Mouse (Mus musculus) hindbrain, embryonic 13.5 days (tissue): ENCODE data around the gene Zfp142. TPM values are rescaled to one million over a fixed set of nuclear protein-coding genes. Genes with fewer than 3 reads are reported as not detected.

ENCODE experiments used
- ATAC-seq: fragments of 200-750 bp; cut with Nextera tagmentation; 2 replicates; pipeline ENCODE4 v1.8.0; 2017; ENCODE audit warnings: moderate TSS enrichment; ENCODE audit not compliant: low FRiP score
- H3K27ac ChIP-seq: fragments of 300-500 bp; sonication (generic); 2 replicates; pipeline ENCODE4 v1.5.1; 2015; ENCODE audit warnings: inconsistent platforms, mild to moderate bottlenecking, moderate library complexity
- H3K27me3 ChIP-seq: fragments of 300-500 bp; sonication (generic); 2 replicates; pipeline ENCODE4 v1.6.1; 2015; ENCODE audit warnings: mild to moderate bottlenecking, inconsistent platforms
- H3K36me3 ChIP-seq: fragments of 300-500 bp; sonication (generic); 2 replicates; pipeline ENCODE4 v1.6.1; 2015; ENCODE audit warnings: mild to moderate bottlenecking, inconsistent platforms
- H3K4me1 ChIP-seq: fragments of 300-500 bp; sonication (generic); replicated peaks from 2 replicates; pipeline ENCODE4 v1.6.1; 2015; ENCODE audit warnings: inconsistent platforms
- H3K4me2 ChIP-seq: fragments of 300-500 bp; sonication (generic); 2 replicates; pipeline ENCODE4 v1.6.1; 2015; ENCODE audit warnings: inconsistent platforms, mild to moderate bottlenecking, moderate library complexity
- H3K4me3 ChIP-seq: fragments of 300-500 bp; sonication (generic); 2 replicates; pipeline ENCODE4 v1.5.1; 2015; ENCODE audit warnings: mild to moderate bottlenecking, inconsistent platforms
- H3K9ac ChIP-seq: fragments of 300-500 bp; sonication (generic); 2 replicates; pipeline ENCODE4 v1.6.1; 2015; ENCODE audit warnings: mild to moderate bottlenecking, inconsistent platforms
- H3K9me3 ChIP-seq: fragments of 300-500 bp; sonication (generic); 2 replicates; pipeline ENCODE4 v1.6.1; 2016; ENCODE audit warnings: inconsistent platforms
- WGBS: fragments of 180-500 bp; shearing (Covaris S2); methylation state at CpG from one replicate; pipeline ENCODE4 v1.1.7; 2015; 5-methylcytosine and 5-hydroxymethylcytosine counted together
- polyA plus RNA-seq: library from polyadenylated mRNA; unstranded; fragments of >200 nt; fragmentation: Nextera tagmentation; extraction: Ambion mirVana; gene quantifications from 2 replicates; pipeline ENCODE4 v1.2.1, GENCODE M21; 2015

The Zfp142 gene
- polyA plus RNA-seq: 7.7 and 8.3 TPM in 2 replicates

DNA sequence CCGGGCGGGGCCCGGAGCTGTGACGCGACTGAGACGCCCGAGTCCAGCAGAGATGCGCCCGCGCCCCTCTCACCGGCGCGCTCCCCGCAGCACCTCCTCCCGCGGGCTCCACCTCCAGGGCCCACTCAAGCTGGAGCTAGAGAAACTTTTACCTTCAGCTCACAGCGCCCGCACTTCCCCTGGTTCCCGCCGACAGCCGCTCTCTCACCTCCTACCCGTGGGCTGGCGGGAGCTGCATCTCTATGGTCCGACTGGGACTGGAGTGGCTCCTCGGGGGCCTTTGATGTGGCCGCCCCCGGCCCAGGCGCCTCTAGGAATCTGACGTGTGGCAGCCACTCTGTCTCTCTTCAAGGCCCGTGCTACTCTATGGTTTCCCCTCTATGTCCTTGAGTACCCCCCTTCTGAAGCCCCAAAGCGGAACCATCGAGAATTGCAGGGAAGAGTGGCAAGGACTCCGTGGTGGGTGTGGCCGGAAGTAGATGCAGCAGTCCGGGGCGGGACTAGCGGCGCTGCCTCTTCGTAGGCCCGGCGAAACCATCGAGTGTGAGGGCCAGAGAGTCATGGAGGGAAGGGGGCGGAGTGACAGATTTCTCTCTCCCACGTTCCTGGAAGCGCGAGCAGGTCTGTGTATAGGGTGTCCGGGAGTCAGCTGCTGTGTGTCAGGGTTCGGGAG lies at the start of gene Zfp142, which contains the start of gene Bcs1l:
Gene Zfp142, minus strand, starts transcription at position 474 of the 673 bp plus-strand sequence.
Gene Bcs1l, plus strand, starts transcription at position 517 of the 673 bp plus-strand sequence.
- H3K9me3 ChIP-seq: no peaks in the 10 kb centered on the region
- H3K4me1 ChIP-seq: peaks cover 36% of the 10 kb centered on the region
- H3K36me3 ChIP-seq: peaks cover 40% of the 10 kb centered on the region
- peak within 1 kb of the TSS; percentile 87 for H3K4me3 ChIP-seq
- H3K9ac ChIP-seq: peak within 1 kb of the TSS; percentile 89
- peak within 1 kb of the TSS; percentile 92 for H3K27ac ChIP-seq
- H3K4me2 ChIP-seq: peak within 1 kb of the TSS; percentile 96
- peak; percentile 99 for ATAC-seq
- H3K27me3 ChIP-seq: no peaks in the 10 kb centered on the region
- 1% methylated on average over 46 of the region's 48 CpGs for WGBS

DNA sequence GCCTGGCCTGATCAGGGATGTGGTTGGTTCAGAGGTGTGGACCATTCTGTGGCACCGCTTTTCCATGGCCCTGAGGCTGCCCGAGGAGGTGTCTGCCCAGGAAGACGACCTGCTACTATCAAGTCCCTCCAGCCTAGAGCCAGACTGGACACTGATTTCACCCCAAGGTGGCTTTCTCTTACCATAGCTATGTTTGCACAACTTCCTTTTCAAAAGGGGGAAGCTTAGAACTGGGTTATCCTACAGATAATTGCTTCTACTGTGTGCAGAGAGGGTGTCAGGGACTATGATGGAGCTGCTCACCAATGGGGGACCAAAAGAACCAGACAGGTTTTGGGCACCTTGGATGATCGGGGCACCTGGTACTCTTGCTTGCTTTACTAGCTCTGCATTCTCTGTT lies 44.7 kb upstream of the Zfp142 start:
- H3K4me2 ChIP-seq: no peak overlapping the region
- H3K27ac ChIP-seq: no peak overlapping the region
- ATAC-seq: no peak
- H3K36me3 ChIP-seq: peaks cover 51% of the 10 kb centered on the region
- no peak overlapping the region for H3K9ac ChIP-seq
- WGBS: 88% methylated on average over 4 of the region's 4 CpGs
- H3K9me3 ChIP-seq: no peaks in the 10 kb centered on the region
- H3K27me3 ChIP-seq: no peaks in the 10 kb centered on the region
- no peaks in the 10 kb centered on the region for H3K4me1 ChIP-seq
- H3K4me3 ChIP-seq: no peak overlapping the region

DNA sequence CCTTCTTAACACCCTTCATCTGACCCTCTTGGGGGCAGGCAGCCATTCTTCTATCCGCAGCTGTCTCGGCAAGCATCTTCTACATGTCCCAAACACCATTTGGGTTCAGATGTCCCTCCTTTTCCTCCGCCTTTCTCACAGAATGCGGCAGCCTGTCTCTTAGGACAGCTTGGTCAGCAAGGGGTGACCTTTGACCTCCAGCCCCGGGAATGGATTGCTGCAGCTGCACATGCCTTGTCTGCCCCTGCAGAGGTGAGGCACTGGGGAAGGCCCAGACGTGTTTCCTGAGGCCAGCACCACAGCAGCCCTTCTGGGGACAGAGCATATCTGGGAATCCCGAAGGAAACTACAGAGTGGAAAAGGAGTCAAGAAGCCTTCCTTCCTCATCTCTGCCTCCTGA lies 40.0 kb upstream of the Zfp142 start:
- Histone ChIP-seq H3K9ac (no peak overlapping the region), H3K27me3 (no peaks in the 10 kb centered on the region), H3K36me3 (peaks cover 66% of the 10 kb centered on the region), H3K4me2 (no peak overlapping the region), H3K27ac (no peak overlapping the region), H3K4me1 (no peaks in the 10 kb centered on the region), H3K4me3 (no peak overlapping the region), H3K9me3 (no peaks in the 10 kb centered on the region)
- WGBS: 37% methylated on average over 7 of the region's 7 CpGs
- no peak for ATAC-seq

DNA sequence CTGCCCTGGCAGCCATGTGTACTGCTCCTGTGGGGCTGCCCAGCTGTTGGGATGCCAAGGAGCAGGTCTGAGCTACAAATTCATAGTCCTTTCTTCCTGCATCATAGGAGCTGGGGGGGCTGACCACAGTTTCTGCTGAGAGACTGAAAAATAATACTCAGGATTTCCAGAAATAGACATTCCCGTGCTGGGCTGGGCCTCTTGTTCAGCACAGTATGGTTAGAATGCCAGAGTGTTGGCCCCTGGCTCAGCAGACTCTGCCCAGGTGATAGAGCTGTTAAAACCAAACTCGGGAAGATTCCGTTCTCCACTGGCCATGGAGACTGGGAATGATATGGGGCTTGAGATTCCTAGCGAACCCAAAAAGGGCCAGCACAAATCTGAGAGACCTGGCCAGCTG lies 38.0 kb upstream of the Zfp142 start:
- no peak for ATAC-seq
- 92% methylated on average over 4 of the region's 4 CpGs for WGBS
- no peaks in the 10 kb centered on the region for H3K9me3 ChIP-seq
- no peak overlapping the region for H3K4me3 ChIP-seq
- H3K9ac ChIP-seq: no peak overlapping the region
- H3K36me3 ChIP-seq: peaks cover 79% of the 10 kb centered on the region
- no peak overlapping the region for H3K27ac ChIP-seq
- no peaks in the 10 kb centered on the region for H3K27me3 ChIP-seq
- no peak overlapping the region for H3K4me2 ChIP-seq
- no peaks in the 10 kb centered on the region for H3K4me1 ChIP-seq

DNA sequence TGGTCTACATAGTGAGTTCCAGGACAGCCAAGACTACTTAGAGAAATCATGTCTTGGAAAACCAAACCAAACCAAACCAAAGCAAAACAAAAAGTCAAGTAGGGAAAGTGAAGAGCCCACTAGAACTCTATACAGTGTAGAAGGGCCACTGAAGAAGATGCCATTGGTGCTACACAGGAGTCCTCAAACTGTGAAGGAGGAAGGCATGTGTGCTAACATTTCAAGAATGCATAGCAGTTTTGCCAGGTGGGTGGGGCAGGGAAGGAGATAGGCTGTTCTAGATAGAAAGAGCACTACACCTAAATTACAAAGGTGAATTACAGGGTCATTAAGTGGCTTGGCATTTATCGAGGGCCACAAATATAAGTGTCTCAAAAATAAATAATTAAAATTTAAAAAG lies 36.1 kb upstream of the Zfp142 start:
- H3K36me3 ChIP-seq: peaks cover 81% of the 10 kb centered on the region

DNA sequence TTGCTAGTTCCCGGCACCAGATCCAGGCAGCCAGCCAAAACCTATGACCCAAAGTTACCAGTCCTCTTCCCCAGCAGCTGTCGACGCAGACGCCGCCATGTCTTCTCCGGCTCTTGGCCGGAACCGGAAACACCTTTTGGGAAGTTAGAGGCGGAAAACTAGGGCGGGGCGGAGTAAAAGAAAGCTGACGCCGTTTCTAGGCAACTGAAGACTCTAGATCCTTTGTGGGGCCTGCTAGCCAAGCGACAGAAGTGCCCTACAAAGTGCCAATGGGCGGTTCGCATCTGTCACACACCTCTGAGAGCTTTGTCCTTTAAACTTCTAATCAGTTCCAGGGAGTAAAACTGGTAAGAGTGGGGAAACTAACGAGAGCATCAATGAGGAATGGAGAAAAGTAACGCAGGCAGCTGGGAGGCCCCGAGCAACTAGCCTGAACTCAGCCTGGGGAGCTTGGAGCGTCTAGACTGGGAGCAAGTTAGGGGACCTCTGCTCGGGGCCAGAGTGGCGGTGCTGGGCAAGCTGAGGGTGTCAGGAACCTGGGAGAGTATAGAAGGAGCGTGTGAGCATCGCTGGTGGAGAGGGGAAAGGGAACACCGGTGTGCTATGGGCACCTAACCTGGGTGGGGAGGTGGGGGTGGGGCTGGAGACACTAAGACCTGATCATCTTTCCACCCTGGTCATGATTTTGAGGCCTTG lies 13.4 kb upstream of the Zfp142 start, which contains the start of the genes Rnf25 and Stk36:
Gene Rnf25, minus strand, starts transcription at position 131 of the 696 bp plus-strand sequence.
Gene Stk36, plus strand, starts transcription at position 179 of the 696 bp plus-strand sequence.
- Histone ChIP-seq H3K27me3 (no peaks in the 10 kb centered on the region), H3K36me3 (peaks cover 43% of the 10 kb centered on the region), H3K4me2 (peak within 1 kb of the TSS; percentile 89), H3K4me3 (peak within 1 kb of the TSS; percentile 77), H3K9ac (peak within 1 kb of the TSS; percentile 88), H3K27ac (peak within 1 kb of the TSS; percentile 67), H3K9me3 (no peaks in the 10 kb centered on the region), H3K4me1 (peaks cover 21% of the 10 kb centered on the region)
- ATAC-seq: peak; percentile 86
- WGBS: 9% methylated on average over 25 of the region's 25 CpGs

More for the DNA sequence above, 36.1 kb upstream of the Zfp142 start:
- 100% methylated on average over 1 of the region's 1 CpGs for WGBS
- Histone ChIP-seq H3K4me2 (no peak overlapping the region), H3K9ac (no peak overlapping the region), H3K4me3 (no peak overlapping the region), H3K27me3 (no peaks in the 10 kb centered on the region), H3K4me1 (no peaks in the 10 kb centered on the region), H3K9me3 (no peaks in the 10 kb centered on the region), H3K27ac (no peak overlapping the region)
- no peak for ATAC-seq

DNA sequence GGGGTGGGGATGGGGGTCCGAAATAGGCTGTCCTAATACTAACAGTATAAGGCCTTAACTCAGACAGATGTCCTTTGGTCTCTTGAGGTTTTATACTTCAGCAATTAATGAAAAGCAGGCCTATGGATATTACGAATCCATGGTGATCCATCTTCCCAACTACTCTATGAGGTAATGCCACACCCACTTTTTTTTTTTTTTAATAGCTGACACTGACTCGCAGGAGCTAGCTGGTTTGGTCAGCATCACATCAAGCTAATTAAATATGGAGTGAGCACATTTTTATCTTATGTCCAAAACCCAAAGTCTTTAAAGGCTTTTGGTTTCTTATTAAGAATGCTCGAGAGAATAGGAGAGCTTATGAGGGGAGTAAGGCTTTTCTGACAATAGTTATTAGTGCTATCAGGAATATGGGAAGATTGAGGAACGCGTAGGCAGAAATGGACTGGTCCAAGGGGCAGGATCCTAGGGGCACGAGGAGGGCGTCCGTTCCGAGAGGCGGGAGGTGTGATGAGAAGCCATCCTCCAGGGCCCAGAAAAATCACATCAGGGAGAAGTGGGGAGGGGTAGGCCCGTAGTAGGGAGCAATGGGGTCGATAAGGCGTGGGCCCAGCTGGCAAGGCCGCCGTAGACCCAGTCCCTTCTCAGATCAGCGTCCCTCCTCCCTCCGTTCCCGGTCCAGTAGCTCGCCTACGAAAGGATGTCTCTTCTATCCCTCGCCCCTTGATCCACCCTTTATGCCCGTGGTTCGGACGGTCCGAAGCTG lies 12.6 kb upstream of the Zfp142 start:
- Histone ChIP-seq H3K27me3 (no peaks in the 10 kb centered on the region), H3K9ac (peak overlapping the region; percentile 88), H3K36me3 (peaks cover 47% of the 10 kb centered on the region), H3K27ac (peak overlapping the region; percentile 67), H3K4me2 (peak overlapping the region; percentile 89), H3K4me3 (peak overlapping the region; percentile 77), H3K9me3 (no peaks in the 10 kb centered on the region), H3K4me1 (peaks cover 21% of the 10 kb centered on the region)
- WGBS: 9% methylated on average over 26 of the region's 26 CpGs
- peak; percentile 83 for ATAC-seq

DNA sequence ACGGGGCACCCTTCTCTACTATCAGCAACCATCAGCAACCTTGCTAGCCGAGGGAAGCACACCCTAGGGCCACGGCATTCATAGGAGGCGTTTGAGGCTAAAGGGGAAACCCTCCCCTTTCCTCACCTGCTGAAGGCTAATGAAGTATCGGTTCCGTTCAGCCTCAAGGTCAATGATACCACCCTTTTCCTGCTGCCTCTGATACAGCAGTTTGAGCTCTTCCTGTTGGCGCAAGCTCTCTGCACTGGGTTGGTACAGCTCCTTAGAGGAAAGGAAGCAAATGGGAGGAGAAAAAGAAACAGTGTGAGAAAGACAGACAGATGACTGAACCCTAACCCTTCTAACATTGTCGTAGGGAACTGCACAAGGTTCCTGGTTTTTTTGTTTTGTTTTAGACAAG lies 6.4 kb upstream of the Zfp142 start:
- H3K9ac ChIP-seq: no peak overlapping the region
- H3K4me2 ChIP-seq: no peak overlapping the region
- ATAC-seq: no peak
- H3K36me3 ChIP-seq: peaks cover 86% of the 10 kb centered on the region
- H3K27ac ChIP-seq: no peak overlapping the region
- no peak overlapping the region for H3K4me3 ChIP-seq
- no peaks in the 10 kb centered on the region for H3K27me3 ChIP-seq
- WGBS: 93% methylated on average over 8 of the region's 8 CpGs
- no peaks in the 10 kb centered on the region for H3K9me3 ChIP-seq
- H3K4me1 ChIP-seq: peaks cover 3% of the 10 kb centered on the region

DNA sequence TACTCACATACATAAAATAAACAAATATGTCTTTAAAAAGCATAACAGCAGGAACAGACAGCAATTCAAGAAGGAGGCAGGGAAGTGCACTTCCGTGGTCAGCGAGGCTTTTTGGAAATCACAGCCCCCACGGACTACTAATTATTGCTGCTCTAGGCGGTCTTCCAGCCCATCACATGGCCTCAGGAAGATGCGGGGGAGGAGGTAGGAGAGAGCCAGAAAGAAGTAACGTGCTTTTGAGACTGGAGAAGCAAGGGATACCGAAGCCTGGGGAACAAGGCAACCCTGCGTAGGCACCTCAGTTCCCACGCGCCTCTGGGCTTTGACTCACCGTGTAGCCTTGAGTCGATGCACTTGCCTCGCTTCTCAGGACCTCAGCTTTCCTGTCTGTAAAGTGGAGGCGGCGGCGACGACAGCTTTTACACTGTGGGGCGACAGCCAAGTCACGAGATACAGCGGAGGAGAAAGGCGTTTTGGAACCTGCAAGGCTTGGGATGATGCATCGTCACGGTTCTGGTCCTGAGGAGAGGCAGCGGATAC lies 743 bp downstream of the Zfp142 start:
- Histone ChIP-seq H3K27me3 (no peaks in the 10 kb centered on the region), H3K4me1 (peaks cover 36% of the 10 kb centered on the region), H3K4me2 (peak overlapping the region; percentile 96), H3K9me3 (no peaks in the 10 kb centered on the region), H3K27ac (peak overlapping the region; percentile 92), H3K36me3 (peaks cover 43% of the 10 kb centered on the region), H3K9ac (peak overlapping the region; percentile 89), H3K4me3 (peak overlapping the region; percentile 87)
- under 1% methylated on average over 24 of the region's 24 CpGs for WGBS
- no peak for ATAC-seq

DNA sequence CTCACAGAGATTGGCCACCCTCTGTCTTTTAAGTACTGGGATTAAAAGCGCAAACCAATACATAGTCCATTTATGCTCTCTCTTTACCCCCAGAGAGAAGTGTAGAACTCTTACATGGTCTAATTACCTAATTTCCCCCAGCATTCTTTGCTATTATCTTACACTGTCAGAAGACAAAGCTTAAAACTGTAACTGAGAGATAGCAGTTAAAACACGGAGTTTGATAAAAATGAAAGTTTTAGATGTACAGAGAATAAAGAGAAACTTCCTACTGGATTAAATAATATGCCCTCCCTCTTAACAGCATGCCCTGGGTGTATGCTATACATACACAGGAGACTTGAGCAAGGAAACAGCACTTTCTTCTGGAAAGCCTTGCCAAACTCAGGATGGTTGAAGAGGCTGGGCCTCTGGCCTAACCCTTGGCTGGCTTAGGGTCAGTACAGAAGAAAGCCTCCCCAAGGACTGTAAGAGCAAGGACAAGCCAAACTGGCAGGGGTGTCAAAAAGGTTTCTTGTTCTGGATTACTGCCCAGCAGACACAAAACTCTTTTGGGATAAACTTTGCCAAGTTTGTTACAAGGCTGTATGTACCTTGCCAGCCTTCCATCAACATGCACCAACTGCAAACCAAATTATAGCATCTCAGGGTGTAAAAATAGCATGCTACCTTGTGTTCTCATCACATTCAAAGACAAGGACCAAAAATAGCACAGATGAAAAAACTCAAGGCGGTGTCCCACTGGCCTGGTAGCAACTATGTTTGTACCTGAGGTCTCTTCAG lies 3.2 kb downstream of the Zfp142 start:
- no peaks in the 10 kb centered on the region for H3K9me3 ChIP-seq
- no peak for ATAC-seq
- H3K4me1 ChIP-seq: peaks cover 36% of the 10 kb centered on the region
- 0 out of 2 replicates have a peak overlapping the region, but pooled peaks have one; percentile 43 for H3K9ac ChIP-seq
- WGBS: 97% methylated on average over 3 of the region's 3 CpGs
- peaks cover 25% of the 10 kb centered on the region for H3K36me3 ChIP-seq
- H3K27me3 ChIP-seq: no peaks in the 10 kb centered on the region
- no peak overlapping the region for H3K4me3 ChIP-seq
- H3K4me2 ChIP-seq: no peak overlapping the region
- H3K27ac ChIP-seq: no peak overlapping the region

DNA sequence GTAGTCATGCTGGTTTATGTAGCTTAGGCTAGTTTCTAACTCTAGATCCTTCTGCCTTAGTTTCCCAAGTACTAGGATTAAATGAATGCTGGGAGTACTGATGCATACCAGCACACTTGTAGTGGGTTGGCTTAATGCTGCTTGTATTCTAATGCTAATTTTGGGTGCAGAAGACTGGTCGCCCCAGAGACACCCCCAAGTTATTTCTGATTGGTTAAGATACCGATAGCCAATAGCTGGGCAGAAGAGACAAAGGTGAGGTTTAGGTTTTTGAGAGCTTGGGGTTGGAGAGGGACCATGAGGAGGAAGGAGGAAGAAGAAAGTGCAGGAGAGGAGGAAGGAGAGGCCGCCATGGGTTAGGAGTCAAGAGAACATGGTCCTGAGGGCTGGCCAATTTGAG lies 5.4 kb downstream of the Zfp142 start:
- Histone ChIP-seq H3K4me2 (no peak overlapping the region), H3K27me3 (no peaks in the 10 kb centered on the region), H3K4me1 (peaks cover 24% of the 10 kb centered on the region), H3K4me3 (no peak overlapping the region), H3K9ac (no peak overlapping the region), H3K9me3 (no peaks in the 10 kb centered on the region), H3K27ac (no peak overlapping the region), H3K36me3 (peaks cover 44% of the 10 kb centered on the region)
- WGBS: 69% methylated on average over 3 of the region's 3 CpGs
- no peak for ATAC-seq
